Mouse (Mus musculus) bone marrow macrophage, adult 2 months (primary cell): Measurements from ENCODE around the gene Mfsd4b5. TPM values are rescaled to one million over a fixed set of nuclear protein-coding genes. Genes with fewer than 3 reads are reported as not detected.
A peak's percentile ranks its signal among the peaks of the same experiment; 100 is the strongest.
"Not testable (repeated sequence)": the region's sequence is repeated elsewhere in the genome, so short reads cannot be mapped to it uniquely, and the experiment has no call there.

Experiments used
- H3K27ac ChIP-seq: 2 replicates; pipeline ENCODE4 v1.5.1; 2012; ENCODE audit warnings: low read depth, low read length; ENCODE audit not compliant: insufficient read depth
- H3K4me1 ChIP-seq: 2 replicates; pipeline ENCODE4 v1.6.1; 2012; ENCODE audit warnings: low read length; ENCODE audit not compliant: control insufficient read depth, insufficient read depth
- H3K4me3 ChIP-seq: 2 replicates; pipeline ENCODE4 v1.5.1; 2012; ENCODE audit warnings: mild to moderate bottlenecking, low read length, moderate library complexity; ENCODE audit not compliant: insufficient read depth
- CTCF ChIP-seq: IDR thresholded peaks from 2 replicates; pipeline ENCODE4 v1.5.1; 2012; ENCODE audit warnings: low read depth, mild to moderate bottlenecking, low read length, moderate library complexity
- POLR2A ChIP-seq: IDR thresholded peaks from 2 replicates; pipeline ENCODE4 v1.6.1; 2012; ENCODE audit warnings: mild to moderate bottlenecking, low read depth, low read length, borderline replicate concordance
- polyA plus RNA-seq: library from polyadenylated mRNA; stranded (reverse); fragments of >200 nt; gene quantifications from 2 replicates; pipeline ENCODE4 v1.2.4, GENCODE M21; 2012; ENCODE audit not compliant: missing spikeins, insufficient read depth, insufficient read length

Mfsd4b5 gene
- polyA plus RNA-seq, 1 experiment = not detected

DNA sequence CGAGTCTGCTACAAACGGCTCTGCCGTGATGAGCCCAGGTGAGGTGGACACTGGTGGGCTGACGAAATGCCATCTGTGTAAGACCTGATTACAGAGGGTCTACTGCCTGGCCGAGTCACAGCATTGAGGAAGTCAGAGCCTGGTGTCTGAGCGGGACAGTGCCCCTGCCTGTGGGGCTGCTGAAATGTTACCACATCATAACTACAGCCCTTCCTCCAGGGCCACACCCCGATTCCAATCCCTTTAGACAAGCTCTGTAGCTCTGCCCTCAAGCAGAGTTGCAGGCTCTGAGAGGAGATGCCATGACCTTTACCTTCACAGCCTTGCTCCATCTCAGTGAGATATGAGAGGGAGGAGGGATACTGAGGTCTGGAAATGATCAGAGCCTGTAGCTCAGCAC, 49.9 kb downstream of the Mfsd4b5 start:
- H3K4me1 ChIP-seq = no peaks in the 10 kb centered on the region
- H3K27ac ChIP-seq = no peak overlapping the region
- no peak overlapping the region for H3K4me3 ChIP-seq
- TF ChIP-seq POLR2A = no peak
- TF ChIP-seq CTCF = no peak

DNA sequence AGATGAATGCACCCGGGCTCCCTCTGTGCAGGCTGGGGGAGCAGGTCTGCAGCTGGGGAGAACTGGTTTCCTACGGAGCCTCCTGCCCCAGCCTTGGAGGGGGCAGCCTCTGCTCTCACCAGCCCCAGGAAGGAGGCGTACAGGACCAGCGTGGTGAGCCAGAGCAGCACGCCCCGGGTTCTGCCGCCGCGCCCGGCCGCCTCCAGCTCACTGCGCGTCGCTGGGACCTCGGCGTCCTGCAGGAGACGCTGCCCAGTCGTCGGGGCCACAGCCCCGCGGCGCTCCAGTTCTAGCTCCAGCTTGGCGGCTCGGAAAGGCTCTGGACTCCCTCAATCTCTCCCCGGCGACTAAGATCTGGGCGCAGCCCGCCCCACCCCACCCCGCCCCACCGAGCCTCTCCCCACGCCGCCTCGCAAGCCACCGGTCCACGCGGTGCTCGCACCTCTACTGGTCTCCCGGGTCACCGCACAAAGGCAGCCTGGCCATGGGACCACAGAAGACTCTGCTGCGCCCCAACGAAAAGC, 59.8 kb downstream of the Mfsd4b5 start, which contains the start of gene Mfsd4b2:
Gene Mfsd4b2, minus strand, starts transcription at position 308 of the 524 bp plus-strand sequence.
- Histone ChIP-seq H3K4me1 (peaks cover 3% of the 10 kb centered on the region; the same call in 1 of the 2 replicates), H3K27ac (no peak within 1 kb of the TSS), H3K4me3 (peak within 1 kb of the TSS; percentile 49)
- TF ChIP-seq POLR2A (no peak), CTCF (no peak)

GRCm38 (mm10) chr10:39924556-39924955, 61.9 kb downstream of the Mfsd4b5 start:
- not testable (repeated sequence) for H3K4me1 ChIP-seq, H3K4me3 ChIP-seq, H3K27ac ChIP-seq

DNA sequence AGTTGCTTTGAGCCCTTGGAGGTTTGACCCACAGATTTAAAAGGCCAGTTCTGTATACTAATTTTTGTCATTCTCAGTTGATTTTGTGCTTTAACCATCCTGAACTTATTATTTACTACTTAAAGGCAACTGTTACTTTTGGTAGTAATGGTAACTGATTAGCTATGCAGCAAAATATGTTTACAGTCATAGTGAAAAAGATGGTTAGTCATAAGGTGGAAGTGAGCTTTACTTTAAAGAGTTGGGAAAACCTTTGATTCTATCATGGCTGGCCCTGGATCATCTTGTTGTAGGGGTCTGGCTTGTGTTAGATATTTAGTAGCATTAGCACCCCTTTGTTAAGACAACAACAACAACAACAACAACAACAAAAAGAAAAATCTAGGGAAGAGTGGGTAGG, 73.8 kb downstream of the Mfsd4b5 start:
- TF ChIP-seq CTCF (no peak), POLR2A (no peak)
- Histone ChIP-seq H3K4me3 (no peak overlapping the region), H3K27ac (no peak overlapping the region), H3K4me1 (peaks cover 12% of the 10 kb centered on the region)

GRCm38 (mm10) chr10:39908768-39909441, 77.5 kb downstream of the Mfsd4b5 start:
- TF ChIP-seq POLR2A (no peak), CTCF (no peak)
- Histone ChIP-seq H3K27ac (no peak overlapping the region), H3K4me1 (peaks cover 3% of the 10 kb centered on the region; the same call in 1 of the 2 replicates), H3K4me3 (peak overlapping the region; percentile 52)

Other genes with a start within 250 kb of the Mfsd4b5 start
- gene Mfsd4b4, start 87.4 kb downstream of the Mfsd4b5 start, polyA plus RNA-seq = 6.8 and 8.2 TPM in 2 replicates
- gene Mfsd4b2, start 59.7 kb downstream of the Mfsd4b5 start, polyA plus RNA-seq = not detected in 2 replicates
- 1.4 TPM in 2 replicates for gene Mfsd4b3, start 26.5 kb downstream of the Mfsd4b5 start, polyA plus RNA-seq
- gene Mfsd4b1, start 38.6 kb upstream of the Mfsd4b5 start, polyA plus RNA-seq = not detected in 2 replicates
- 59.0 and 61.3 TPM in 2 replicates for gene Slc16a10, start 155.6 kb upstream of the Mfsd4b5 start, polyA plus RNA-seq